Mouse (Mus musculus) c-Kit-positive CD71-negative TER-119-negative erythroid progenitor cells, embryonic 14.5 days (primary cell): ENCODE data around the gene Got1.

Experiments
- DNase-seq: peaks from one replicate; pipeline ENCODE4 v3.0.0-alpha.2; 2013; ENCODE audit warnings: low read depth

Gene Got1

GRCm38 (mm10) chr19:43479431-43479830, 45.0 kb downstream of the Got1 start:
- no peak for DNase-seq

- peak; percentile 53 for DNase-seq
These were observed 45.5 kb downstream of the Got1 start for GRCm38 (mm10) chr19:43478891-43479290.

GRCm38 (mm10) chr19:43477436-43477835, 47.0 kb downstream of the Got1 start:
- DNase-seq = no peak

GRCm38 (mm10) chr19:43476063-43476462, 48.3 kb downstream of the Got1 start:
- no peak for DNase-seq

GRCm38 (mm10) chr19:43475642-43476041, 48.8 kb downstream of the Got1 start:
- no peak for DNase-seq

GRCm38 (mm10) chr19:43472781-43473180, 51.6 kb downstream of the Got1 start:
- no peak for DNase-seq

- DNase-seq = no peak
These were observed 52.1 kb downstream of the Got1 start for GRCm38 (mm10) chr19:43472331-43472730.

GRCm38 (mm10) chr19:43469333-43469732, 55.1 kb downstream of the Got1 start:
- DNase-seq = no peak

GRCm38 (mm10) chr19:43467927-43468685, 56.3 kb downstream of the Got1 start:
- DNase-seq = no peak

- DNase-seq = no peak
These were observed 58.7 kb downstream of the Got1 start for GRCm38 (mm10) chr19:43465601-43466255.

GRCm38 (mm10) chr19:43465076-43465475, 59.3 kb downstream of the Got1 start:
- no peak for DNase-seq

- no peak for DNase-seq
These were observed 60.1 kb downstream of the Got1 start for GRCm38 (mm10) chr19:43464294-43464687.

- no peak for DNase-seq
These were observed 60.7 kb downstream of the Got1 start for GRCm38 (mm10) chr19:43463546-43464293.

- no peak for DNase-seq
These were observed 62.3 kb downstream of the Got1 start for GRCm38 (mm10) chr19:43462141-43462540.

GRCm38 (mm10) chr19:43460481-43460880, 63.9 kb downstream of the Got1 start:
- DNase-seq = no peak

- DNase-seq = no peak
These were observed 64.5 kb downstream of the Got1 start for GRCm38 (mm10) chr19:43459948-43460347.

- no peak for DNase-seq
These were observed 71.4 kb downstream of the Got1 start for GRCm38 (mm10) chr19:43453025-43453424.

GRCm38 (mm10) chr19:43452176-43452575, 72.2 kb downstream of the Got1 start:
- DNase-seq = no peak

- DNase-seq = no peak
These were observed 72.8 kb downstream of the Got1 start for GRCm38 (mm10) chr19:43451563-43451962.
